Comparison of ENCODE assay signal across 8 mouse cellular contexts in genomic region chr7:66250030-66250429, GRCm38 (mm10).
DNase-seq lines count a peak whose midpoint lies in the region; ATAC-seq and TF ChIP-seq lines count a peak whose summit lies in the region.

No protein-coding gene starts in this region.

- no peaks in the 10 kb centered on the region for H3K27me3 ChIP-seq in embryonic facial prominence, embryonic 11.5 days (ENCODE audit: control insufficient read depth, insufficient read depth, low read length)
- H3K27me3 ChIP-seq in kidney, postnatal 0 days (ENCODE audit: insufficient read depth, low read length): no peaks in the 10 kb centered on the region
- no peaks in the 10 kb centered on the region for H3K27me3 ChIP-seq in thymus, adult 2 months (ENCODE audit: control insufficient read depth, insufficient read depth, low read length)

- no peaks in the 10 kb centered on the region for H3K9me3 ChIP-seq in embryonic facial prominence, embryonic 11.5 days (replicated peaks; ENCODE audit: control insufficient read depth, low read length)
- H3K9me3 ChIP-seq in kidney, postnatal 0 days (replicated peaks; ENCODE audit: low read length): no peaks in the 10 kb centered on the region

- H3K4me2 ChIP-seq in embryonic facial prominence, embryonic 11.5 days (ENCODE audit: low read depth, low read length): no peak overlapping the region
- no peak overlapping the region for H3K4me2 ChIP-seq in kidney, postnatal 0 days (ENCODE audit: low read length)

- H3K4me1 ChIP-seq in embryonic facial prominence, embryonic 11.5 days (ENCODE audit: control insufficient read depth, insufficient read depth, low read length): no peaks in the 10 kb centered on the region
- 0 out of 2 replicates have a peak, but pooled peaks cover 9% of the 10 kb centered on the region for H3K4me1 ChIP-seq in kidney, postnatal 0 days (replicated peaks; ENCODE audit: insufficient read depth, low read length)
- H3K4me1 ChIP-seq in thymus, adult 2 months (replicated peaks; ENCODE audit: control insufficient read depth, insufficient read depth, low read length): peaks cover 9% of the 10 kb centered on the region; the same call in 1 of the 2 replicates

- TF ChIP-seq CTCF in kidney, postnatal 0 days (IDR thresholded peaks at IDR 0.05; ENCODE audit: low read depth): peak; percentile 90
- TF ChIP-seq CTCF in thymus, adult 2 months (IDR thresholded peaks at IDR 0.05; ENCODE audit: borderline replicate concordance, control insufficient read depth, extremely low read depth, insufficient read depth, low read length, poor library complexity): peak; percentile 76; the same call in 1 of the 2 replicates

- no peak; the same call in 1 of the 2 replicates for ATAC-seq in embryonic facial prominence, embryonic 11.5 days (replicated peaks; ENCODE audit: insufficient number of reproducible peaks, low FRiP score, low TSS enrichment, low read depth)
- peak; percentile 81 for ATAC-seq in kidney, postnatal 0 days (replicated peaks; ENCODE audit: low FRiP score, low read depth)

- WGBS in embryonic facial prominence, embryonic 11.5 days: 29% methylated on average over 6 of the region's 6 CpGs
- 16% methylated on average over 6 of the region's 6 CpGs for WGBS in kidney, postnatal 0 days
- WGBS in thymus, adult 2 months: 16% methylated on average over 6 of the region's 6 CpGs

- H3K4me3 ChIP-seq in embryonic facial prominence, embryonic 11.5 days (ENCODE audit: low read depth, low read length): no peak overlapping the region
- no peak overlapping the region for H3K4me3 ChIP-seq in kidney, postnatal 0 days (replicated peaks; ENCODE audit: low read depth, low read length)
- no peak overlapping the region for H3K4me3 ChIP-seq in thymus, adult 2 months (ENCODE audit: control insufficient read depth, insufficient read depth, low read length)

- H3K27ac ChIP-seq in embryonic facial prominence, embryonic 11.5 days (replicated peaks; ENCODE audit: low read depth, low read length): no peak overlapping the region
- no peak overlapping the region for H3K27ac ChIP-seq in kidney, postnatal 0 days
- no peak overlapping the region for H3K27ac ChIP-seq in thymus, adult 2 months (ENCODE audit: control insufficient read depth, insufficient read depth, low read length)

- no peaks in the 10 kb centered on the region for H3K36me3 ChIP-seq in embryonic facial prominence, embryonic 11.5 days (replicated peaks; ENCODE audit: control insufficient read depth, insufficient read depth, low read depth, low read length)
- no peaks in the 10 kb centered on the region for H3K36me3 ChIP-seq in kidney, postnatal 0 days (ENCODE audit: insufficient read depth, low read length)
- H3K36me3 ChIP-seq in thymus, adult 2 months (ENCODE audit: control insufficient read depth, insufficient read depth, low read length): no peaks in the 10 kb centered on the region

- no peak for TF ChIP-seq POLR2A in thymus, adult 2 months (IDR thresholded peaks at IDR 0.05; ENCODE audit: control insufficient read depth, extremely low read depth, insufficient read depth, low read length, poor library complexity)

- no peak overlapping the region for H3K9ac ChIP-seq in embryonic facial prominence, embryonic 11.5 days (replicated peaks; ENCODE audit: low read length)
- no peak overlapping the region for H3K9ac ChIP-seq in kidney, postnatal 0 days (ENCODE audit: low read depth, low read length)

- peak; percentile 67 for DNase-seq in CD4-positive helper T cell, adult 2 months (ENCODE audit: low read depth, low spot score)
- DNase-seq in adrenal gland, postnatal 14 days: peak; percentile 90
- peak; percentile 73 for DNase-seq in embryonic facial prominence, embryonic 11.5 days (ENCODE audit: low spot score)
- DNase-seq in heart, adult 8-10 months (ENCODE audit: low spot score): peak; percentile 82
- peak; percentile 87 for DNase-seq in kidney, postnatal 0 days (ENCODE audit: low spot score)
- peak; percentile 89 for DNase-seq in liver
- peak; percentile 51 for DNase-seq in ovary, adult 18-20 months (ENCODE audit: low spot score)
- peak; percentile 81 for DNase-seq in thymus, adult 2 months
